ENCODE assay signal across 20 mouse cellular contexts in genomic region chr9:35328503-35328902, GRCm38 (mm10).
DNase-seq lines count a peak whose midpoint lies in the region; ATAC-seq and TF ChIP-seq lines count a peak whose summit lies in the region.
"Had no signal": no experiment of that assay in that cellular context is flagged by ENCODE, and none has a peak within 500 bp of the region (broad histone marks: within the 10 kb centered on the region; RNA-seq: fewer than 3 reads in every experiment).

No protein-coding gene starts in this region.

- peak overlapping the region; percentile 69 for H3K27ac ChIP-seq in embryonic facial prominence, embryonic 14.5 days (replicated peaks; ENCODE audit: low read depth, low read length)
- H3K27ac ChIP-seq in limb, embryonic 14.5 days (replicated peaks; ENCODE audit: low read depth, low read length), result peak overlapping the region; percentile 16
- H3K27ac ChIP-seq: heart, embryonic 10.5 days; midbrain, embryonic 12.5 days; stomach, embryonic 15.5 days had no signal

- peak; percentile 39 to 52 for DNase-seq in heart, adult 18-20 months
- DNase-seq in heart, adult 8-10 months (ENCODE audit: low spot score), result no peak
- DNase-seq in kidney, postnatal 4 days, result peak; percentile 51 to 56
- DNase-seq in kidney, adult 8-10 months, result no peak
- DNase-seq in embryonic facial prominence, embryonic 14.5 days (ENCODE audit: low spot score), result no peak
- peak; percentile 36 for DNase-seq in limb, embryonic 14.5 days (ENCODE audit: low spot score)
- DNase-seq in left cerebral cortex, postnatal 10 days (ENCODE audit: extremely low spot score in 1 of 2, low spot score in 2 of 2), result no peak
- DNase-seq: adrenal gland, postnatal 25 days; B cell, adult 2 months; cerebellum, adult 11-12 months; cerebellum, postnatal 25 days; kidney, adult 2 months; kidney, postnatal 36 days; retina, postnatal 1 day; thymus, adult 2 months had no signal

- ATAC-seq in embryonic facial prominence, embryonic 14.5 days (ENCODE audit: low read depth), result no peak
- no peak for ATAC-seq in limb, embryonic 14.5 days (ENCODE audit: low FRiP score, low read depth)

- peaks cover 70% of the 10 kb centered on the region for H3K4me1 ChIP-seq in embryonic facial prominence, embryonic 14.5 days (ENCODE audit: control insufficient read depth, insufficient read depth, low read length)
- H3K4me1 ChIP-seq in limb, embryonic 14.5 days (ENCODE audit: control insufficient read depth, insufficient read depth, low read length), result peaks cover 79% of the 10 kb centered on the region

- no peak for TF ChIP-seq POLR2A in limb, embryonic 14.5 days (IDR thresholded peaks at IDR 0.05; ENCODE audit: borderline replicate concordance, extremely low read depth, insufficient read depth, insufficient read length)

- no peak overlapping the region for H3K9ac ChIP-seq in embryonic facial prominence, embryonic 14.5 days (ENCODE audit: low read depth, low read length)
- H3K9ac ChIP-seq in limb, embryonic 14.5 days (ENCODE audit: low read depth, low read length, severe bottlenecking), result no peak overlapping the region
- H3K9ac ChIP-seq: lung, embryonic 15.5 days; midbrain, embryonic 12.5 days; stomach, embryonic 15.5 days had no signal

- intact Hi-C loops in left cerebral cortex, postnatal 10 days (cut with DNase I), result no loop called here

- WGBS in embryonic facial prominence, embryonic 14.5 days, result 46% methylated on average over 6 of the region's 6 CpGs
- WGBS in limb, embryonic 14.5 days, result 24% methylated on average over 6 of the region's 6 CpGs

- no peaks in the 10 kb centered on the region for H3K27me3 ChIP-seq in embryonic facial prominence, embryonic 14.5 days (replicated peaks; ENCODE audit: control insufficient read depth, insufficient read depth, low read length)
- no peaks in the 10 kb centered on the region for H3K27me3 ChIP-seq in limb, embryonic 14.5 days (ENCODE audit: control insufficient read depth, insufficient read depth, low read length)
- H3K27me3 ChIP-seq: stomach, embryonic 15.5 days had no signal

- H3K9me3 ChIP-seq in embryonic facial prominence, embryonic 14.5 days (ENCODE audit: control insufficient read depth, low read length), result no peaks in the 10 kb centered on the region
- no peaks in the 10 kb centered on the region for H3K9me3 ChIP-seq in limb, embryonic 14.5 days (ENCODE audit: control insufficient read depth, low read length)
- H3K9me3 ChIP-seq: heart, embryonic 10.5 days; lung, embryonic 15.5 days; midbrain, embryonic 12.5 days; stomach, embryonic 15.5 days had no signal

- no peak overlapping the region for H3K4me3 ChIP-seq in embryonic facial prominence, embryonic 14.5 days (ENCODE audit: low read depth, low read length)
- no peak overlapping the region for H3K4me3 ChIP-seq in limb, embryonic 14.5 days (replicated peaks; ENCODE audit: low read length)
- H3K4me3 ChIP-seq: heart, embryonic 10.5 days; lung, embryonic 15.5 days; midbrain, embryonic 12.5 days; stomach, embryonic 15.5 days had no signal

- H3K36me3 ChIP-seq in embryonic facial prominence, embryonic 14.5 days (ENCODE audit: control insufficient read depth, insufficient read depth, low read length), result no peaks in the 10 kb centered on the region
- no peaks in the 10 kb centered on the region for H3K36me3 ChIP-seq in limb, embryonic 14.5 days (ENCODE audit: control insufficient read depth, insufficient read depth, low read length)
- H3K36me3 ChIP-seq: heart, embryonic 10.5 days; lung, embryonic 15.5 days; midbrain, embryonic 12.5 days; stomach, embryonic 15.5 days had no signal

- no peak overlapping the region for H3K4me2 ChIP-seq in embryonic facial prominence, embryonic 14.5 days (ENCODE audit: low read depth, low read length)
- H3K4me2 ChIP-seq in limb, embryonic 14.5 days (replicated peaks; ENCODE audit: low read depth, low read length, severe bottlenecking), result no peak overlapping the region
- H3K4me2 ChIP-seq: liver, embryonic 11.5 days; lung, embryonic 15.5 days; midbrain, embryonic 12.5 days; stomach, embryonic 15.5 days had no signal

Comparison
In these comparisons a context has a peak if more than half of its experiments do, and no peak if none do; other contexts are left out.
1. DNase-seq: peak in heart, adult 18-20 months (2 of 2), kidney, postnatal 4 days (2 of 2) and limb, embryonic 14.5 days (single experiment); none in heart, adult 8-10 months (single experiment), kidney, adult 8-10 months (0 of 2), embryonic facial prominence, embryonic 14.5 days (single experiment) and left cerebral cortex, postnatal 10 days (0 of 2).